Mouse (Mus musculus): Measurements from ENCODE around the gene Tagln. TPM values are rescaled to one million over a fixed set of nuclear protein-coding genes. Genes with fewer than 3 reads are reported as not detected.

The Tagln gene
- 100 to 1,000 TPM in 1 of 2 experiments, 10 to 100 TPM in 1; 90.4 to 182 TPM for total RNA-seq (2021)
- long read RNA-seq, experiment 1, transcript Tagln-201 (5 exons, 1,595 nt), result major isoform, 40 of 51 reads
- long read RNA-seq, experiment 1, partial matches to known transcripts, result 2 of 51 reads
- long read RNA-seq, experiment 1, other reads (novel, unspliced or antisense), result 9 of 51 reads
- long read RNA-seq, experiment 2, transcript Tagln-201 (5 exons, 1,595 nt), result major isoform, 33 of 39 reads
- long read RNA-seq, experiment 2, partial matches to known transcripts, result 2 of 39 reads
- long read RNA-seq, experiment 2, other reads (novel, unspliced or antisense), result 4 of 39 reads

DNA sequence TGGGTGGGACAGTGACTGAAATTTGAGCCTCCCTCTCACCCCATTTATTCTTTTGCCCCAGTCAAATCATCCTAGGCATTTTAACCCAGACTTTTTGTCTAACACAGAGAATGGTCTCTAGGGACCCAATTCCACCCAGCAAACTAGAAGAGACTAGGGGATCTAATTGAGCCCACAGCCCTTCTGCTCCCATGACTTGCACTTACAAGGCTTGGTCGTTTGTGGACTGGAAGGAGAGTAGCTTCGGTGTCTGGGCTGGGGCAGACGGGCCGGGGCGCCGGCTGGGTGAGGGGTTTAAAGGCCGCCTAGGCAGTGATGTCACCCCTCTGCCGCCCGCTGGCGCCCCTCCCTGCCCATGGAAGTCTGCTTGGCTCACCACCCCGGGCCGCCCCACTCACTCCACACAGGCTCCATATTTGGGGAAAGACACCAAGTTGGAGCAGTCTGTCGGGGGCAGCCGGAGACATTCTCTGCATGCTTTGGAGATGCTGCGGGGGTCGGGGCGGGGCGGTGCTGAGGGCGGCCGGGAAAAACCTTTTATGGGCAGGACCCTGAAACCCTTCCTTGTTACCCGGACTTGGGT is at the start of gene Tagln:
Gene Tagln, minus strand, starts transcription at position 431 of the 583 bp plus-strand sequence.
- peak; percentile 30 to 37 for DNase-seq

DNA sequence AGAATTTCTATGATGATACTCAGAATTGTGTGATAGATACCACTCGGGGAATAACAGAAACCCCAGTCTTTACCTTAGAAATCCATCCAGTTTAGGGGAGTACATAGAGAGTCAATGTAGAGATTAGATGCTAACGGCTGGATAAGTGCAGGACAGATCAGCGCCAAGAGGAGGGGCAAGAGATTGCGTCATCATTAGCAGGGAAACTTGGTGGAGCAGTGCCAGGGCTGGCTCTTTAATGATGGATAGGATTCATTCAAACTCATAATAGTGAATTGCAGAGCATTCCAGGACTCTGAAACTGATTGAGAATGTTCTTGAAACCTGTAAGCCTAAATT is 49.3 kb upstream of the Tagln start:
- DNase-seq, result peak; percentile 82 to 84

DNA sequence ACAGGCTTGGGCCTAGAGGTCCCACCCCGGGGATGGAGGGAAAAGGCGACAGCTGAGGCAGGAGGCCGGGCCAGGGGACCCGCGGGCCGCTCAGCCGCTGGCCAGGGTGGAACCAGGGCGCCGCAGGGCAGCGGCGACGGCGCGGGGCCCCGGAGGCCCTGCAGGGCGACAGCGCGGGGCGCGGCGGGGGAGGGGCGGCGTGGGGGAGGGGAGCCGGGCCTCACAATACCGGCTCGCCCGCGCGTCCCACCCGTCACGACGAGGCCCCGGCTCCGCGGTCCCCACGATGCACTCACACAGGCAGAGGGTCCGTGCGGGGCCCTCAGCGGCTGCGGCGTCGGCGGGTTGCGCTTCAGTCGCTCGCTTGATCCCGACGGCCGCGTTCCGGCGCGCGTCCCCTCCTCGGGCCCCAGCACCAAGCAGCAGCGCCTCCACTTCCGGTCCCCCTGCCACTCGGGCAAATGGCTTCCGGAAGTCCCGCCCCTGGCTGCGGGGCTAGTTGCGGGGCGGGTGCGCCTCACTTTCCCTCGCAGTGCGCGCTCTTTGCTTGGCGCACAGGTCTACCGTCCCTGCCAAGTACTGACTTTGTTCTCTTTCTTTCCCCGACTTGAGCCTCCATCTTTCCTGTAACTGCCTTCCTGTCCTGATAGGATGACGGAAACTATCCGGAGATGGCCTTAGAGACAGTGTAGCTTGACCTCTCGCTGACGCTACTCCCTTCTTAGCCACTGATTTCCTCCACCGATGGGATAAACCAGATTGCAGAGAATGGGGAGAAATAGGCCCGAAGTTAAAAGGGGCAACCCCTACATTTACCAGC is 48.8 kb upstream of the Tagln start:
- peak; percentile 94 to 96 for DNase-seq

DNA sequence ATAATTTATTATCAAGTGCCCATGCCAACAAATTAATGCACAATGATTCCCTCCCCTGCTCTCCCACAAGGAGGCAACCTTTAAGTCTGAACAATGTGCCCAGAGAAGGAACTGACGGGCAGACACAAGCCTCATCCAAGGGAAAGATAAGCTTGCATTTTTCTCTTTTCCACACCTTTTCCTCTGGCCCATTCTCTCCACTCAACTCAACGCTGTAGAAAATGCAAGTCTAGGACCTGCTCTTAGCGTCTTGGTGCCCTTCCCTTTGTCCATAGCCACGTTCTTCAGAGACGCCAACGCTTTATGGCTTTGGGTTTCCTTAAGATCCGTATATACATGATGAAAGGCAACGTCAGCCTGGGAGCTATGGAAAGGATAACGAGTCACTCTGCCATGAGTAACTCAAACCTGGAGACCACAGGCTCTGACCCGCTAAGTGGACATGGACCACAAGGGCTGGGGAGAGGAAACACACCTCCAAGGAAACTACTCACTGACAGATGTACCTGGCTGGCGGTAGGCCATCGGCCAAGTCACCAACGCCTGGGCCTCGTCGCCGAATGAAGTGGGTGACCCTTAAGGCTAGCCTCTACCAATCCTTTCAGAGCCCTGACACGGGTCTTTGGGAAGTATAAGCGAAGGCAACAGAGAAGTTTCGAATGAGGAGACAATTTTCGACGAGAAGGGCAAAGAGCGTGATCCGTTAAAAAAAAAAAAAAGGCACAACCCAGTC is 48.0 kb upstream of the Tagln start:
- DNase-seq, result peak; percentile 19 to 36

DNA sequence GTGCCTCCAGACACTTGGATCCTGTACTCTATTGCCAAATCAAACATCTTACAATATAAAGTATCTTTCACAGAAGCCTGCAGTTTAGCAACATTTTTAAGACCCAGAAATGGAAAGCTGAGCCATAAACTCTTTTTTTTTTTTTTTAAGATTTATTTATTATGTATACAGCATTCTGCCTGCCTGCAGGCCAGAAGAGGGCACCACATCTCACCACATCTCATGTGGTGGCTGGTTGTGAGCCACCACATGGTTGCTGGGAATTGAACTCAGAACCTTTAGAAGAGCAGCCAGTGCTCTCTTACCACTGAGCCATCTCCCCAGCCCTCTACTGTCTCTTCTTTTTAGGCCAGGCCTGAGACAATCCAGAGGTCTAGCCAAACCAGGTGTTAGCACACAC is 45.5 kb upstream of the Tagln start:
- no peak for DNase-seq

DNA sequence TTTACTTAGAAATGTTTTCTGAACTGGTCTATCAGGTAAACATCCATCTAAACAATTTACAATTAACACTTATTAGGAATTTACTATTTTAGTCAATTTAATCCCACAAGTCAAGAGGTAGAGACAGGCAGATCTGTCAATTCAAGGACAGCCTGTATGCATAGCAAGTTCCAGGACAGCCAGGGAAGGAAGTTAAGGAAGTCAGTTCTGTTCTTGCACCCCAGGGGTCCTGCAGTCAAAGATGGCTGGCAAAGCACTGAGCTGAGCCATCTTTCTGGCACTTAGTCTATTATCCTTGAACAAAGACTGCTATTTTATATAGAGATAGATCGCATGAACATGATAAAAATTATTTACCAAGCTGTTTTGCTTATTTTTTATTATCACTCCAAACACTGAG is 44.8 kb upstream of the Tagln start:
- DNase-seq, result no peak

DNA sequence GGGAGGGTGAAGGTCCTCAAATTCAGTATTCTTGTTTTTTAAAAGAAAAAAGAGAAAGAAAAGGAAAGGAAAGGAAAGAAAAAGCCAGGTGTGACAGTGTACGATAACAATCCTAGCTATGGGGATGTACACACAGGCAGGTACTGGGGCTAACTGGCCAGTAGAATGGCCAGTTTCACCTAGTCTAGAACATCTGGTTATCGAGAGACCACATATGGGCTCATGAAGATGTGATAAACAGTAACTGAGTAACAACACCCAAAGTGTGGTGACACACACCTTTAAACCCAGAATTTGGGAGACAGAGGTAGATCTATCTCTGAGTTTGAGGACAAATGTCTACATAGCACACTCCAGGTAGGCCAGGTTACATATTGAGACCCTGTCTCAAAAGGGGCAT is 43.9 kb upstream of the Tagln start:
- DNase-seq, result no peak

DNA sequence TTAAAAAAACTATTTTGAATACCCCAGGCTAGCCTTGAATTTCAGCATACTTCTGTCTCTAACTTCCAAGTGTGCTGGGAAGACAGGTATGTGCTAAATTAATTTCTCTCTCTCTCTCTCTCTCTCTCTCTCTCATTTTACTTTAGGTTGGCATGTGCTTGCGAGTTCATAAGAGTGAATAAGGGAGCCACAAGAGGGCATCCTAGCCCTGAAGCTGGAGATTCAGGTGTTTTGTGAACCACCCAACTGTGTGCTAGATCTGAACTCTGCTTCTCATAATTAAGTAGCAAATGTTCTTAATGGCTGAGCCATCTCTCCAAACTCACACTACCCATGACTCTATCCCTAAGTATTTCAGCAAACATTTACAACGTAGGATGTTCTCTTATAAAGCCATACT is 41.0 kb upstream of the Tagln start:
- DNase-seq, result no peak

DNA sequence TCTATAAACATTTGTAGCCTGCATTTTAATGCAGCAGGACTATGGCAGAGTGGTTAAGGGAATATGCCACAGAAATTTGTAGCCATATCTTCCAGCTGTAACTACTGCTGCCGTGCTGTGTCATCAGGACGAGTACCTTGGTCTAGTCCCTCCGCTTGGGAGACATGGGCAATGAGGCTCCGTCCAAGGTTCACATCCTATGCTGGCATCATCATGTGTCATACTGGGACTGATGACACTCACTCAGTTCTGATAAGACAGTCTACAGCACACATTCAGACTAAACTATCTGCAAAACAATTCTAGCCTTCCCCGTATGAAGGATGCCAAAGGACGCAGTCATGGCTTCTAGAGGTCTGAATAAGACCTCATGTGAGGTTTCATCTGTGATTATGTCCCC is 27.7 kb upstream of the Tagln start:
- DNase-seq, result peak in 1 of 2 experiments; percentile 49

DNA sequence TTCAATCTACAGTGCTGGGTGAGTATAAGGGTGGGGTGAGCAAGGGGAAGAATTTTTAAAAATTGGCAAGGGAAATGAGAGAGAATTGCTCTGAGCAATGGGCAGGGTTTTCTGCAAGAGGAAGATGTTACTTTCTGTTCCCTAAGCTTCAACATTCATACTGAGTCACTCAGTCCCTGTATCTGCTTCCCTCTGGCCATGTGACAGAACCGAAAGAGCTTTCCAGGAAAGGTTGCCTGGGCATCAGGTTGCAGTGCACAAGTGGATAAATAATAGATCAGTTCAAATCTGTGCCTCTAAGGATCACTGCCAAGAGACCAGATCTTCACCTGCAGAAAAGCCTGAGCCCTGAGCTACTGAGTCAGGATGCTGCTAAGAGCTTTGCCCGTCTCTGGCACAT is 26.0 kb upstream of the Tagln start:
- DNase-seq, result peak; percentile 42 to 50

DNA sequence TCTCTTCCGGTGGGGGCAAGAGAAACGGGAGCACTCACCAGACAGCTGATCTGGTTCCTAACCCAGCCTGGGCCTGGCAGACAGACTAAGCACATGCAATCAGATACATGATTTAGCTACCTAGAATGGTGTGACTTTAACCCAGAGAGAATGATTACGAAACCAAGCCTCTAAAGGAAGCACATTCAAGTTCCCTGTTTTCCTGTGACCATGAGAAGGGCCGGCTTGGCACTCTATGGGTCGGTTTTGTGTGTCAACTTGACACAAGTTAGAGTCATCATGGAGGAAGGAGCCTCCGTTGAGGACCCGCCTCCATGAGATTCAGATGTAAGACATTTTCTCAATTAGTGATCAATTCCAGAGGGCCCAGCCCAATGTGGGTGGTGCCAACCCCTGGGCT is 23.8 kb upstream of the Tagln start:
- DNase-seq, result no peak

DNA sequence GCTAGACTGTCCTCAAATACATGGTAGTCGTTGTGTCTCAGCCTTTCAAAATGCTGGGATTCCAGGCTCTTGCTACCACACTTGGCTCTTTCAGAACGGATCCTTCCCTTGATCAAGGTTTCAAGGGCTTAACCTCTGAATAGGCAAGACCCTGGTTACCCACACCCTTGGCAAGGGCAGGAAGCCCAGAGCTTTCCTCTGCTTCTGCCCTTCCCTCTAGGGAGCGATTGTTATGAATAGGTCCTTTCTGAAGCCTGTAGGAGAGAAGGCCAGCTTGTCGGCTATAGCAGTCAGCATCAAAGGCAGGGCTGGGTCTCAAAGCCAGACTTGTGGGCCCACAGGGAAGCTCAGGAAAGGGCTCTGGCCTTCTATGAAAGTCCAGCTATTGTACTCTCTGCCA is 23.0 kb upstream of the Tagln start:
- DNase-seq, result no peak

DNA sequence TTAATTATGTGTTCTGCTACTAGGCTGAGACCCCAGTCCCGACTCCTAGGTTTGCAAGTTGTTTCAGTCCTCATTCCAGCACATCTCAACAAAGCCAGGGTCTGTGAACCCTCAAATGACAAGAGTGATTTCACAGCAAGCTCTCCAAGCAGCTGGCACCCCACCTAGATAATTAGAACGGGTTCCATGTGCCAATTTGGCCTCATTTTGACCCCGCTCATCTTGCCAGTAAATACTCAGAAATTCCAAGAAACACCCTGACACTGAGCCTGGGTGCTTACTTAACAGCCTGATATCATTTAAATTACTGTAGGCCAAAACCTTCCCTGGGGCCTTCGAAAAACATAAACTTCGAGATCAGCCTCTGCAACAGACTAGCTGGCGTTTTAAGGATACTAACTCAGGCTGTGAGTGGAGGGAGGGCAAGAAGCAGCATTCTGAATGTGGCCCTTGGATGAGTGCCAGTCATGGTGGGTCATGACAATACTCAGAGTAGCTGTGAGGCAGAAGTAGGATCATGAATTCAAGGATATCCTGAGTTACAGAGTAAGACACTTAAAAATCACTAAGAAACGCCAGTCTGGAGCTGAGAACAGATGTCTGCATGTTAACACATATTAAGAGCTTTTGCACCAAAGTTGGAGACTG is 22.3 kb upstream of the Tagln start:
- DNase-seq, result peak; percentile 61 to 66

DNA sequence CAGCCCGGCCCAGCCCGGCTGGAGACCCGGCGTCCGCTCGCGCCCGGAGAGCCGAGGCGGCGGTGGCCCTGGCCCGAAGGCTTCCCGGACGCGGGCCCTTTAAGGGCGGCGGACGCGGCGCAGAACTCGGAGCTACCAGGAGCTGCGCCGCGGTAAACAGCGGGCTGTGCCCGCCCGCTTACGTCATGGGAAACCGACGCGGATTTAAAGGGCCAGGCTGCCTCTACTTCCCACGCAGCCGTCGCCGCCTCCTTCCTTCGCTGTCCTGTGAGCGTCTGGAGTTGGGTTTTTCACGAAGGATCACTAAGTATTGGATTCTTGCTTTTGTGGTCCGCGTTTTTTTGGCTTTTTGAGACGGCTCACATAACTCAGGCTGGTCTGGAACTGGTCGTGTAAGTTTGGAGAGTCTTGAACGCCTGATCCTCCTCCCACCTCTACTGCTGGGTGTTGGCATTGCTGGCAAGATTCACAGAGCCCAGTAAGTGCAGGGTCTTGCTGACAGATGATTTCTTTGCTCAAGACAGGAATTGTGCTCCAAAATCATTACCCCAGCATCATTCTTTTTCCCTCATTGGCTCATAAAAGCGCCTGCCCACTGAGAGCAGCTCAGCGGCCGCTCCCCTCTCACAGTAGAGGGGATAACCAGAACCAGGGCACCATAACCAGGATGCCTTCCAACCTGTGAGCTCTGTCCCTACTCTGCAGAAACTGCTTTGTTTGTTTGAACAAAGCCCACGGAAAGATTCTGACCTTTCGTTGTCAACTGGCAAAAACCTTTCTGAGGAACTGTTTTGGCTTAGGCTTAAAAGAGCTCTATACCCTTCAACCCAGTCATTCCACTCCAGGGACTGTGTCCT is 19.5 kb upstream of the Tagln start, which contains the start of gene Sidt2:
Gene Sidt2, minus strand, starts transcription at position 152 of the 857 bp plus-strand sequence.
- peak; percentile 94 for DNase-seq

DNA sequence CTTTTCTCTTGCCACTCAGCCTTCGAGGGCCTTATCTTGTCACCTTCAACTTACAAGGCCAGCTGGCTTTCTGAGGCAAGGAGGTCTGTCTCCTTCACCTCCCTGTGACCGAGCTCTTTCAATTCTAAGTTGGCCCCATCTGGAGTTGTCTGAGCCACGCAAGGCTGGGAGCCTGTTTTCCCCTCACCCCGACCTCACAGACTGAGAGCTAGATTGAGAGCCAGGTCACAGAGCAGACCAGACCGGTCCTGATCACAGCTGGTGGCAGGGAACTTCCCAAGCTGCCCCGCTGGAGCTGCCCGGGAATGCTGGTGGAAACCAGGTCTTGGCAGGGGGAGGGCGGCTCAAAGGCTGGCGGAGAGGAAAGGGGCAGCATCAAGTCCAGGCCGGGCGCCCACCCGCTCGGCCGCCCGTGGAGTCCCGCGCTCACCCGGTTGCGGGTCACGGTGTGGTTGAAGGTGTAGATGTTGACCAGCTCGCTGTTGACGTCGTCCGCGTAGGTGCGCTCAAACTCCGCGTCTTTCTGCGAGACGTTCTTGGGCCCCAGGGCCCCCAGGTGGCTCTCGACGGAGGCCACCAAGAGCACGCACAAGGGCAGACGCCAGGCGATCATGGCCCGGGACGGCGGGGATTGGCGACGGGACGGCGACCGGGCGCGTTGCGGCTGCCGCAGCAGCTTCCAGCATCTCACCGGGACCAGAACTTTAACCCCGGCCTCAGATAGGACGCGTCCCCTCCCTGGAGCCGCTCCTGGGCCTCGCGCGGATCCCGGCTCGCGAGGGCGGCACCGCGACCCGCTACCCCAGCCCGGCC is 18.6 kb upstream of the Tagln start:
- peak; percentile 56 to 61 for DNase-seq

DNA sequence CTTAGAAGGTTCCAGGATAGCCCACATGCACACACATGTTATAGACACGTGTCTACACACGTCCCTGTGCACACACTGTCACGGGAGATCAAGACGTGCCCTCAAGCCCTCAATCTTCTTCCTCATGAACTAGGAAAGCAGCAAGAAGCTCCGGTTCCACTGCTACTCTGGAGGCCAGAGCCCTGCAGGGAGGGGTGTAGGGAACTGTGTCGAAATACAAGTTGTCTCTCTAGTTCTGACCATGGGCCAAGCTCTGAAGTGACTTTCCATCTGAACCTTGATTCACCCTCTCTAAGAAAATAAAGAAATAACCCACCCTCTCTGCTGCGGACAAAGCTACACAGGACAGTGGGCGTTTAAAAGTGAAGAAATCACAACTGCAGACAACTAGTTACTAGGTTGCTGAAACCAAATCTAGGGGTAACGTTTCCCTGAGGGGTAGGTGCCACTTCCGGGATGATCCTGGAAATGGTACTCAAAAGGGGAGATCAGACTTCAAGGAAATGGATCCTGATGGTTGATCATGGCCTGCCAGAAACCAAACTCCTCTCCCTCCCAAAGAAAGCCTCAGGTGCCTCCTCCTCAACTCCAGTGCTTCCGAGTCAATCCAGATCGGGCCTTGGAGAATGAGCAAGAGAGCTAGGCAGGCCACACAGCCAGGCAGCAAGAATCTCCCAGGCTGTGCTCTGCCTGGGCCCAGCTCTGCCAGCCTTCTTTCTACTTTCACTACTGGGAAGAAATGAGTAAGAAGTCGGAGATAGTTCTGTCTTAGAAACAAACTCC is 17.8 kb upstream of the Tagln start:
- DNase-seq, result peak; percentile 56

DNA sequence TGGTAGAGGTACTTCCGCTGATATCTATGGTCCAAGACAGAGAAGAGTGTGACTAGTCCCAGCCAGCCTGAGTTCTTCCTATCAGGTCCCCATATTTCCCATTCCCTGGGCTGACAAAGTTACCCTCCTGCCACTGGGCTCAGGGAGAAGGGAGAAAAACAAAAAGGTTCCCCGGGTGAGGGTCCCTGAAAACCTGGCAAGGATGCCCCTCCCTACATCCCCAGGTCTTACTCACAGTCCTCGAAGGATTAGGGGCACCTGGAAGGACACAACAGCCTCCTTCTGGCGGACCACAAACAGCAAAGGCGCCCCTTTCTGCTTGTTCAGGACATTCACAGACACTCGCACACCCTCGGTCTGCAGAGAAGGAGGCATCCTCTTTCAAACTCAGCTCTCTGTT is 17.0 kb upstream of the Tagln start:
- no peak for DNase-seq

DNA sequence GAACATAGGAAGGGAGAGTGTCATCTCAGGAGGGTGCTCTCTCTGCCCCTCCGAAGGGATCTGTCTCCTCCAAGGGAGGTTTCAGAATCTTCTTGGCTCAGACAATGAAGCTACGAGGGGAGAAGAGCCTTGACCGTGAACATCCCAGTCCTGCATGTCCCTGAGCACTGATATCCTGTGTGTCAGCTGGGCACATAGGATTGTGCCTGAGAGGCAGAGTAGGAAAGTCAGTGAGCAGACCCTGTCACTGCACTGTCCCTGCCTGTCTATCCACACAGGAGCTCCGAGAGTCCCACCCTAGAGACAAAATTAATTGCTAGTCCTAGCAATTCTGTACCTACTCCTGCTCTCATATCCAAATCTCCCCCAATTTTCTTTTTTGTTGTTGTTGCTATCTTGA is 16.2 kb upstream of the Tagln start:
- no peak for DNase-seq

DNA sequence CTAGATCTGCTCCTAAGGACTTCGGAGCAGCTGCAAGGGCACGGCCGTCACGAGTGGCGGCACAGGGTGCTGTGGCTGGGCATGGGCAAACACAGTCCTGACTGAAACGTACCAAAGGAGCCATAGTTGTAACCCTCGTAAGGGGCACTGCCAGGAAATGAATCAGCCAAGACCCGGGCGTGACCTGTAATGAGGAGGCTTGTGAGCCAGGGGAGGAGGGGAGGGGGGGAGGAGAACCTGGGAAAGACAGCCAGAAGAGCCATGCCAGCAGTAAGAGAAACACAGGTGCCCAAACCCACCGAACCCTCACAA is 11.0 kb upstream of the Tagln start:
- DNase-seq, result no peak
